Mouse (Mus musculus) small intestine, adult 2 months (tissue): ENCODE measurements around the gene F9.
A peak's percentile ranks its signal among the peaks of the same experiment; 100 is the strongest.

Experiments used
- CTCF ChIP-seq: fragments of 200-500 bp; IDR thresholded peaks from 2 replicates; pipeline ENCODE4 v1.5.1; 2012; ENCODE audit warnings: low read depth, mild to moderate bottlenecking, control low read depth, inconsistent platforms, low read length, moderate library complexity, mixed read lengths; ENCODE audit not compliant: insufficient replicate concordance, insufficient read length; ENCODE audit errors: extremely low read depth
- POLR2A ChIP-seq: fragments of 200-500 bp; IDR thresholded peaks from 2 replicates; pipeline ENCODE4 v1.6.1; 2012; ENCODE audit warnings: low read depth, mild to moderate bottlenecking, control low read depth, inconsistent platforms, low read length, moderate library complexity

- TF ChIP-seq CTCF (peak; percentile 16; the same call in 1 of the 2 replicates), POLR2A (no peak)
Measured at GRCm38 (mm10) chrX:60026654-60027053, 27.4 kb downstream of the F9 start.
